Mouse (Mus musculus) R1 (cell line): ENCODE measurements at regions not wholly inside any gene's neighbourhood (a gene's known extent, or its start where the extent isn't known, plus 50 kb on each side); places are given as distances from the start of the nearest gene placed in this dataset.

ENCODE experiments used
- DNase-seq: peaks from one replicate; pipeline ENCODE4 v3.0.0-alpha.2; 2018; ENCODE audit warnings: low read depth, low spot score

DNA sequence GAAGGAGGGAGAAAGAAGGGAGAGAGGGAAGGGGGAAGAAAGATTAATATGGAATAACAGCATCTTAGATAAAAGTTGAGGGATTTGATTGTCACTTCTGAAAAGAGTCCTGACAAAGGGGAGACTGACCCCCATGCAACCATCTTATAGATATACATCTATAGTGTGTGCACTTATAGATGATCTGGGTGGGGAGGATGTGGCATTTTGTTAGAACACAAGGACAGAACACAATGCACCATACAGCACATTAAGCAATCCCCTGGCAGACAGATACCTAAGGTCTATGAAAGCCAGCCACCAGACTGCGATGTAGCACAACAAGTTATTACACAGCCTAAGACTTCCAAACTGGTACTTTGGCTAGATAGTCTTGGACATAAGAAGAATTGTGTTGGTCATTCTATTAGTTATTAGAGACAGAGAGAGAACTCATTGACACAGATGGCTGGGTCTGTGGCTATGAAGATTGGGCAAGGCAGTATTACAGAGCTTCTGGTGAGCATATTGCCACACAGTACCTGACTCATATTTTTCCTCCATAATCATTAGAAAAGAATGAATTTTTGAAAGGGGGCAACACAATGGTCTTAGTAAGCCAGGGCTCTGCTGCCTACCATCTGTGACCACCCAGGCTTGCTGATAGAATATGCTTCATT lies 126.3 kb upstream of the Itgb1 start:
- DNase-seq: no peak

- DNase-seq: no peak
These were observed 125.0 kb upstream of the Itgb1 start for GRCm38 (mm10) chr8:128560418-128560817.

DNA sequence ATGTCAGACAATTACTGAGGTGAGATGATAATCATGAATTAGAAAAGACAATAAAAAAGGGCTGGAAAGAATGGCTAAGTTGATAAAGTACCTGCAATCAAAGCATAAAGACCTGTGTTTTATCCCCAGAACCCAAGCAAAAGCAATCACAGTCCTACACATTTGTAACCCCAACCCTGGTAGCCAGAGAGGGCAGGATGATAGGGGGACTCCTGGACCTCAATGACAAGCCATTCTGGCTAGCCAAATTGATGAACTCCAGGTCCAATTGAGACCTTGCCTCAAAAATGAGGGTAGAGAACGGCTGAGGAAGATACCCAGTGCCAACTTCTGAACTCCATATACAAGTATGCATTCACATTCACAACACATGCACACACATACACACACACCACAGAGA lies 124.4 kb upstream of the Itgb1 start:
- no peak for DNase-seq

DNA sequence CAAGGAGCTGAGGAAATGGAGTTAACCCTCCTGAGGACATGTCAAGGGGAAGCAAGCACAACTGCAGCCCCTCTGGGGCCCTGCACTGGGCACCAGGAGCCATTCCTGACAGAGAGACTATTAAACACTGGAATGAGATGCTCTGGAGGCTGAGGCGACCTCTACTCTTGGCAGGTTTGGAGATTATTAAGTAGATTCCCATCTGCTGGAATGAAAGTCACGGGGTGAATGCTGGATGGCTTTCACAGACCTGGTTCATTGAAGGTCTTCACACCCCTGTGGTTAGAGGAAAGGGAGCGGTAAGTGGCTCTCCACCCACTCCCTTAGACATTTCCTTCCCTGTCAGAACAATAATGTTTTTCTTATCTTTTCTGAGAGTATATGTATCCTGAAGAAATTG lies 122.8 kb upstream of the Itgb1 start:
- DNase-seq: peak; percentile 10

DNA sequence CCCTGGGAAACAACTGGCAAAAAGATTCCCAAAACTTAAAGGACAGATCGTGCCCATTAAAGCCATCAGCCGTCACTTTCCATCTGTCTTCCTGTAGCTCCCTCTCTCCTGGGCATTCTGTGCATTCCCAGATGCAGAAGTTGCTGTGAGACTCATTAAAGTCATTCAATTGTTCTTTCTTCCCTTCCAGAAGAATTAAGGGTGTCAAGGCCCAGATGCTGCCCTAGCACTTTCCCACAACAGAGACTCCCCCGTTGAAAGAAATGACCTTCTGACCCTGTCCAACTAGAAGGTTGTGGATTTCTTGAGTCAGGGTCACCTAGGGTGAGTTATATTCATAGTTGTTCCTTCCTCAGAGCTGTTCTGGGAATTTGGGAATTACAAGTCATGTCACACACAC lies 121.7 kb upstream of the Itgb1 start:
- no peak for DNase-seq

GRCm38 (mm10) chr8:128572291-128572690 lies 113.2 kb upstream of the Itgb1 start:
- no peak for DNase-seq

GRCm38 (mm10) chr8:128594114-128594513 lies 91.3 kb upstream of the Itgb1 start:
- no peak for DNase-seq

DNA sequence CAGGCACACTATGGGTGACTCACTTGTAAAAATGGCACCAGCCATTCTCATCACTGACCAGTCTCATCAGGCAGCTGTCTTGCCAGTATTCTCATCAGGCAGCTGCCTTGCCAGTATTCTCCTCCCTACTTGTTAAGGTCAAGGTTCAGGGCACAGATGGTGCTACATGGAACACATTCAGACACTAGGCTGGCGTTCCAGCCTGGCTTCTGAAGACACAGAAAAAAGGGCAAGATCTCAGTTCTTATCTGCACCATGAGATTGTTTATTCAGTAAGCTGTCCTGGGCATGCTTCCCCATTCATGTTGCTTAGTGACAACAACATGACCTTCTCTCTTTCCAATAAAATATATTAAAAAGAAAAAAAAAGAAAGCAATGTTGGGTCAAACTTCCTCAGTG lies 90.7 kb upstream of the Itgb1 start:
- no peak for DNase-seq

- no peak for DNase-seq
These were observed 79.9 kb upstream of the Itgb1 start for GRCm38 (mm10) chr8:128605588-128605987.

- no peak for DNase-seq
These were observed 76.6 kb upstream of the Itgb1 start for GRCm38 (mm10) chr8:128608876-128609275.

DNA sequence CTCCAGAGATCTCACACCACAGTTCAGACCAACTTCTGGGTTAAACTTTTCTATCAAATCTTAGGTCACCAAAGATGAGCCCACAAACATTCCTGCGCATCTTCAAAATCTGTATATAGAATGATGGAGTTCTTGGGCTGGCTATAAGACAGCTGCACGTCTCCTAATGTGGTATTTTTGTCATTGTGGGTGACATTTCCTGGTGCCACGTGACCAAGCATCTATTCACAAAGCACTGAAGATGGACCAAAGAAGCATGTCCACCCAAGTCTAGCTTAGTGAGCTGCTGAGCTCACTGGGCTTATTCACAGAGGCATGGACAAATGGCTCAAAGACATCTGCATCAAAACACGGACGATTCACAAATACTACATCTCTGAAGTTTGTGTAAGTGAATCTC lies 72.8 kb upstream of the Itgb1 start:
- DNase-seq: no peak

- DNase-seq: no peak
These were observed 67.6 kb upstream of the Itgb1 start for GRCm38 (mm10) chr8:128617854-128618253.

DNA sequence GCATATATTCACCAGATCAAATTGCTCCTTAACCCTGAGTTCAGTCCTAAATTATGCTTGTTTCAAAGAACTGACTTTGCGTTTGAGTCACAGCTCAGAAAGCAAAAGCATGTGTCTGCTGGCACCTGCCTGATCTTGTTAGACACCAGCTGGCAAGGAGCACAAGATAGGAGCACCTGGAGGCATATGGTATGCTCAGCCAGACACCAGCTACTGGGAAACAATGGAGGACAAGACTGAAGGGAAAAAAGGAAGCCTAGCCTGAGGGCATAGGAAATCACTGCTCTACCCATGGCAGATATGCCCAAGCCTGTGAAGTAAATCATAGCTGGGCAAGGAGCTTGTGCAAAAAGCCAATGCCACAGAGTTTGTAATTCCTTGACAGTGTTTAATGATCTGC lies 66.4 kb upstream of the Itgb1 start:
- no peak for DNase-seq
